In the genomic region with DNA sequence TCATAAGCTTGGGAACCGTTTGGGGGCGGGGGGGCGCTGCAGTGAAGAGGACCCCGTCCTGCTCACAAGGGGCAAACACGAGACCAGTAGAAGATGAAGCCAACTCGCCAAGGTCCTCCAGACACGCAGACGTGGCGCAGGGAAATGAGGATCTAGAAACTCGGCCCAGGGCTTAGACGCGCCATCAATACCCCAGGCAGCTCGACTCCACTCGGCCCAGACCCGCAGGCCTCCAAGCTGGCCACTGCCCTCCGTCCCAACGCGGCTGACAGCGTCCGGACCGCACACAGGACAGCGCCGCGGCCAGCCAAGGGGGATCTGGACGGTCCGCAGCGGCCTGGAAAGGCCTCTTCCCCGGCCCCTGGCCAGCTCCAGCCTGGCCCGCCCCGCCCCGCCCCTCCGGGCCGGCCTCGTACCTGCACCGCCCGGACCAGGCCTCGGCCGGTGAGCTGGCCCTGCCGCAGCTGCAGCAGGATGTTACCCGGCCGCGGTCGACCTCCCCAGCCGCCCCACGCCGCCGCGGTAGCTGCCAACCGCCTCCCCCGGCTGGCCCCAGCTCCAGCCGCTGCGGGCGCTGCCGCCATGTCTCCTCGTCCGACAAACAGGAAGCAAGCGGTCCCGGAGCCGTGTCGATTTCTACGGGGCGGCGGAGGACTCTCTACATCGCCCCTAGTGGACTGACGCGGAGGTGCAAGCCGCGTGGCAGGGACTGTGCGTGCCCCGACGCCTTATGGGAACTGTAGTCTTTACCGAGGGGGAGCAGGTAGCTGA, we compare ENCODE assay signal across 8 mouse cellular contexts. TPM values are rescaled to one million over a fixed set of nuclear protein-coding genes. Genes with fewer than 3 reads are reported as not detected.
DNase-seq lines count a peak whose midpoint lies in the region; ATAC-seq and TF ChIP-seq lines count a peak whose summit lies in the region.

A gene (minus strand): TSS at position 662 of the 771 bp plus-strand sequence.

- peak within 1 kb of the TSS; percentile 65 for H3K4me2 ChIP-seq in forebrain, embryonic 15.5 days (replicated peaks)

- H3K4me1 ChIP-seq in forebrain, embryonic 15.5 days = peaks cover 30% of the 10 kb centered on the region
- peaks cover 5% of the 10 kb centered on the region; the same call in 1 of the 2 replicates for H3K4me1 ChIP-seq in lung, adult 2 months (ENCODE audit: control insufficient read depth, insufficient read depth, low read length)

- 0 out of 2 replicates have a peak, but pooled peaks cover 3% of the 10 kb centered on the region for H3K36me3 ChIP-seq in forebrain, embryonic 15.5 days

- ATAC-seq in forebrain, embryonic 15.5 days (replicated peaks) = peak; percentile 97
- ATAC-seq in neutrophil, adult 5-6 weeks (ENCODE audit: extremely low read depth, insufficient number of reproducible peaks, low FRiP score, poor library complexity, severe bottlenecking) = peak; percentile 99

- H3K9me3 ChIP-seq in forebrain, embryonic 15.5 days = no peaks in the 10 kb centered on the region

- peak within 1 kb of the TSS; percentile 94 for H3K4me3 ChIP-seq in forebrain, embryonic 15.5 days
- H3K4me3 ChIP-seq in lung, adult 2 months (replicated peaks; ENCODE audit: extremely low read depth, low read depth, low read length) = peak within 1 kb of the TSS; percentile 89

- no peaks in the 10 kb centered on the region for H3K27me3 ChIP-seq in forebrain, embryonic 15.5 days

- intact Hi-C loops in heart, postnatal 25 days (cut with DNase I) = loop anchor here (2.0 kb wide), 1 partner anchor 37 kb away; a partner anchor contains a TSS

- DNase-seq in ES-CJ7 (ENCODE audit: low read depth, low spot score) = peak; percentile 92
- peak; percentile 96 for DNase-seq in cerebellum, adult 11 months
- DNase-seq in heart, postnatal 25 days (ENCODE audit: low spot score) = peak; percentile 92
- DNase-seq in layer of hippocampus, adult 18-20 months (ENCODE audit: low spot score in 2 of 2) = peak; percentile 95 to 98
- DNase-seq in lung, adult 2 months = peak; percentile 98
- peak; percentile 93 to 94 for DNase-seq in thymus, adult 18-20 months

- peak within 1 kb of the TSS; percentile 92 for H3K27ac ChIP-seq in forebrain, embryonic 15.5 days (replicated peaks)

- WGBS in forebrain, embryonic 15.5 days = under 1% methylated on average over 63 of the region's 72 CpGs
- WGBS in lung, adult 2 months = under 1% methylated on average over 71 of the region's 72 CpGs

- peak; percentile 86 for TF ChIP-seq CTCF in lung, adult 2 months (IDR thresholded peaks at IDR 0.05; ENCODE audit: insufficient read depth, low read length)

- peak; percentile 86; the same call in 1 of the 2 replicates for TF ChIP-seq POLR2A in lung, adult 2 months (IDR thresholded peaks at IDR 0.05; ENCODE audit: borderline replicate concordance, extremely low read depth, low read depth, low read length)

- H3K9ac ChIP-seq in forebrain, embryonic 15.5 days (replicated peaks) = peak within 1 kb of the TSS; percentile 94

RNA-seq across cellular contexts. Expression of the gene that starts here (rescaled TPM):
- 172 and 180 TPM in 2 replicates for polyA plus RNA-seq in forebrain, embryonic 15.5 days (2015; fragmentation: Nextera tagmentation; extraction: Ambion mirVana)
- total RNA-seq in heart, postnatal 25 days (2021) = 10 to 100 TPM; 82.1 to 82.5 TPM
- total RNA-seq in layer of hippocampus, adult 18-20 months (2021) = 100 to 1,000 TPM; 163 to 168 TPM
- 140 and 145 TPM in 2 replicates for polyA plus RNA-seq in lung, adult 2 months (2012; rRNA removed)
- 163 and 181 TPM in 2 replicates for total RNA-seq in neutrophil, adult 5-6 weeks (2017)

Comparison
In these comparisons a context has a peak if more than half of its experiments do, and no peak if none do; other contexts are left out.
1. Peak in every context shown above with its lines: DNase-seq, ATAC-seq, H3K4me3 ChIP-seq and H3K27ac ChIP-seq.